Mouse (Mus musculus): ENCODE results near the gene Fggy. TPM values are rescaled to one million over a fixed set of nuclear protein-coding genes. Genes with fewer than 3 reads are reported as not detected.
A peak's percentile ranks its signal among the peaks of the same experiment; 100 is the strongest.

Gene Fggy
- polyA plus RNA-seq, 1 experiment from 2014 or later: 6.4 TPM

- Histone ChIP-seq H3K36me3 (ENCODE audit: control insufficient read depth, insufficient read depth) (no peaks in the 10 kb centered on the region), H3K27me3 (ENCODE audit: control insufficient read depth, insufficient read depth, low read length) (no peaks in the 10 kb centered on the region), H3K27ac (ENCODE audit: low read length) (no peak overlapping the region), H3K4me1 (ENCODE audit: control insufficient read depth, insufficient read depth, low read length) (peaks cover 22% of the 10 kb centered on the region), H3K4me2 (ENCODE audit: low read depth, low read length) (no peak overlapping the region), H3K4me3 (ENCODE audit: low read length) (no peak overlapping the region), H3K9me3 (replicated peaks; ENCODE audit: control insufficient read depth, low read length) (no peaks in the 10 kb centered on the region), H3K9ac (ENCODE audit: low read length) (no peak overlapping the region)
- WGBS: 46% methylated on average over 3 of the region's 3 CpGs
- ATAC-seq (replicated peaks; ENCODE audit: extremely low read depth, insufficient read depth, low FRiP score): no peak
Measured at GRCm38 (mm10) chr4:95860601-95861000, 303.3 kb downstream of the Fggy start.

GRCm38 (mm10) chr4:95861074-95861473, 303.8 kb downstream of the Fggy start:
- 39% methylated on average over 4 of the region's 4 CpGs for WGBS
- H3K27ac ChIP-seq (ENCODE audit: low read length): no peak overlapping the region
- no peak overlapping the region for H3K4me3 ChIP-seq (ENCODE audit: low read length)
- H3K27me3 ChIP-seq (ENCODE audit: control insufficient read depth, insufficient read depth, low read length): no peaks in the 10 kb centered on the region
- H3K36me3 ChIP-seq (ENCODE audit: control insufficient read depth, insufficient read depth): no peaks in the 10 kb centered on the region
- H3K9ac ChIP-seq (ENCODE audit: low read length): no peak overlapping the region
- peaks cover 22% of the 10 kb centered on the region for H3K4me1 ChIP-seq (ENCODE audit: control insufficient read depth, insufficient read depth, low read length)
- ATAC-seq (replicated peaks; ENCODE audit: extremely low read depth, insufficient read depth, low FRiP score): no peak
- no peaks in the 10 kb centered on the region for H3K9me3 ChIP-seq (replicated peaks; ENCODE audit: control insufficient read depth, low read length)
- no peak overlapping the region for H3K4me2 ChIP-seq (ENCODE audit: low read depth, low read length)

DNA sequence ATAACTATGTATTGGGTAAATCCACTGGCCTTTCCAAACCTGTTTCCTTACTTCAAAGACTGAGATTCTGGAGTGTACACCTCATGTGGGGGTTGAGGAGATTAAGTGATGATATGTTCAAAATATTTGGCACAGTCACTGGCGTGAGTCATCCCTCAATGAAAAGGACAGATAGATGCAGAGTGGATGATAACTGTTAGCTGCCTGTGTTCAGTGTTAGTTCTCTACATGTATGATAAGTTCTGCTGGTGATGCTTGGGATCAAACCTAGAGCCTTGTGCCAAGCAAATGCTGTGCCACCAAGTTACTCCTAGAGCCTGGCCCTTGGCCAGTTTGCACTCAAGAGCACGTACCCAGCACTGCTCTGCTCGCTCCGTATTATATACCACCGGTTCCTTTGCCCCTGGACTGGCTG, 304.4 kb downstream of the Fggy start:
- Histone ChIP-seq H3K27ac (ENCODE audit: low read length) (peak overlapping the region; percentile 1; the same call in 1 of the 2 replicates), H3K4me3 (ENCODE audit: low read length) (no peak overlapping the region), H3K9me3 (replicated peaks; ENCODE audit: control insufficient read depth, low read length) (no peaks in the 10 kb centered on the region), H3K9ac (ENCODE audit: low read length) (no peak overlapping the region), H3K4me1 (ENCODE audit: control insufficient read depth, insufficient read depth, low read length) (peaks cover 22% of the 10 kb centered on the region), H3K27me3 (ENCODE audit: control insufficient read depth, insufficient read depth, low read length) (no peaks in the 10 kb centered on the region), H3K36me3 (ENCODE audit: control insufficient read depth, insufficient read depth) (no peaks in the 10 kb centered on the region), H3K4me2 (ENCODE audit: low read depth, low read length) (no peak overlapping the region)
- peak; percentile 70; the same call in 1 of the 2 replicates for ATAC-seq (replicated peaks; ENCODE audit: extremely low read depth, insufficient read depth, low FRiP score)
- WGBS: 37% methylated on average over 5 of the region's 5 CpGs

DNA sequence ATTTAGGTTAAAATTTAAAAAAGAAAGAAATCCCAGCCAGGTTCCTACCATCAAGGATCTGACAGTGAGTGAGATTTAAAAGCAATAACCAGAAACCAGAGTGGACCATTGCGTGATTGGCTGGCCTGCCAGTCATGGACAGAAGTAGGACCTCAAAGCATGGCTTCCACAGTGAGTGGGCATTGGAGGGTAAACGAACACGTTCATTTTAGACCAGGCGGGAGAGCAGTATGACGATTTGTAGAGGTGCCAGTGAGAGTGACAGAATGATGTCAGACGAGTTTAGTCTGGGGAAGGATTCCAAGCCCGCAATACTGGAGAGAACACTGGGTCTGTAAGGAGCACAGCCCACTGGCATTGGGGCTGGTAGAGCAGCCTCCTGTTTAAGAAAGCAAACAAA, 305.0 kb downstream of the Fggy start:
- Histone ChIP-seq H3K4me2 (ENCODE audit: low read depth, low read length) (no peak overlapping the region), H3K36me3 (ENCODE audit: control insufficient read depth, insufficient read depth) (no peaks in the 10 kb centered on the region), H3K4me1 (ENCODE audit: control insufficient read depth, insufficient read depth, low read length) (peaks cover 22% of the 10 kb centered on the region), H3K9ac (ENCODE audit: low read length) (no peak overlapping the region), H3K4me3 (ENCODE audit: low read length) (no peak overlapping the region), H3K9me3 (replicated peaks; ENCODE audit: control insufficient read depth, low read length) (no peaks in the 10 kb centered on the region), H3K27ac (ENCODE audit: low read length) (no peak overlapping the region; the same call in 1 of the 2 replicates), H3K27me3 (ENCODE audit: control insufficient read depth, insufficient read depth, low read length) (no peaks in the 10 kb centered on the region)
- 52% methylated on average over 7 of the region's 7 CpGs for WGBS
- no peak for ATAC-seq (replicated peaks; ENCODE audit: extremely low read depth, insufficient read depth, low FRiP score)

DNA sequence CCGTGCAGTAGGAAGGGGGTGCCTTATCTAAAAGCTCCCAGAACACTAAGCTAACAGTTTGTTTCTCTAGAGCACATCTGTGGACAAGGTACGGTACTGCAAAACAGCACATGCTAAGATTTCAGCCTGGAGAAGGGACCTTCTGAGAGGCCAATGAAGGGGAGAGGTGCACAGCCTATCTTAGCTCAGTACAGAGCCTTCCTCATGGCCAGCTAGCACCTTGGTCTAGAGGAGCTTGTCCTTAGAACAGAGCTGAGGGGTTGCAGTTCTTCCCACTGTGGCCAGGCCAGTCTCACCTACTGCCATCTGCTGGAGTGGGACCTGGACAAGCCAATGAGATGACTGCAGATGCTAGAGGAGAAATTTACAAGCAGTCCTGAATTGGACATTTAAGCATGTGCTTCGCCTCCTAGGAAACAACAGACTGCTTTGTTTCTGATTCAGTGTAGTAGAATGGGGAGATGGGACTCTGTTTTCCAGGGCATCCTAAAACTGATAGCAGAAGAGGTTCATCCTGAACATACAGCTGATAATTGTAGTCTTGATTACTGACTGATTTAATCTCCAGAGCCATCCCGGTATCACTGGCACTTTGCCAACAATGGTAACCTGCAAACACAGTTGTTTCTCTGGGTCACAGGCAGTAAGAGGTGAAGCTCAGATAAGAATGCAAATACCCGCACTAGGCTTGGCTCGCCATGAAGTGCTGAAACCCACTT, 305.6 kb downstream of the Fggy start:
- Histone ChIP-seq H3K9me3 (replicated peaks; ENCODE audit: control insufficient read depth, low read length) (no peaks in the 10 kb centered on the region), H3K4me3 (ENCODE audit: low read length) (no peak overlapping the region), H3K4me1 (ENCODE audit: control insufficient read depth, insufficient read depth, low read length) (peaks cover 22% of the 10 kb centered on the region), H3K36me3 (ENCODE audit: control insufficient read depth, insufficient read depth) (no peaks in the 10 kb centered on the region), H3K9ac (ENCODE audit: low read length) (no peak overlapping the region), H3K27ac (ENCODE audit: low read length) (no peak overlapping the region), H3K4me2 (ENCODE audit: low read depth, low read length) (no peak overlapping the region), H3K27me3 (ENCODE audit: control insufficient read depth, insufficient read depth, low read length) (no peaks in the 10 kb centered on the region)
- ATAC-seq (replicated peaks; ENCODE audit: extremely low read depth, insufficient read depth, low FRiP score): no peak; the same call in 1 of the 2 replicates
- 33% methylated on average over 6 of the region's 6 CpGs for WGBS

DNA sequence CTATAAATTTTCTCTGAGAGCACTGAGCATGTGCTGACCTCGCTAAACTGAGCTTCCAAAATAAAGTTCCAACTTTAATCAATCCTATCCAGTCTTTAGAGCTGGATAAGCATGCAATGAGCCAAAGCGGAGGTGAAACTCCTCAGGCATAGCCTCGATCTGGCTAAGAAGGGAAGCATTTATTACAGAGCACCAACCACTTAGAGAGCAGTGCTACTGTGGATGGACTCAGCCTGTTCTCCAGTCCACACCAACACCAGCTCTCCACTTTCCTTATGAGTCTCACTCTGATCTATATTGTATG, 306.1 kb downstream of the Fggy start:
- Histone ChIP-seq H3K4me3 (ENCODE audit: low read length) (no peak overlapping the region), H3K4me2 (ENCODE audit: low read depth, low read length) (no peak overlapping the region), H3K9ac (ENCODE audit: low read length) (no peak overlapping the region), H3K27ac (ENCODE audit: low read length) (no peak overlapping the region), H3K4me1 (ENCODE audit: control insufficient read depth, insufficient read depth, low read length) (peaks cover 22% of the 10 kb centered on the region), H3K9me3 (replicated peaks; ENCODE audit: control insufficient read depth, low read length) (no peaks in the 10 kb centered on the region), H3K36me3 (ENCODE audit: control insufficient read depth, insufficient read depth) (no peaks in the 10 kb centered on the region), H3K27me3 (ENCODE audit: control insufficient read depth, insufficient read depth, low read length) (no peaks in the 10 kb centered on the region)
- 49% methylated on average over 3 of the region's 3 CpGs for WGBS
- no peak for ATAC-seq (replicated peaks; ENCODE audit: extremely low read depth, insufficient read depth, low FRiP score)

GRCm38 (mm10) chr4:95865251-95865650, 307.9 kb downstream of the Fggy start:
- no peak for ATAC-seq (replicated peaks; ENCODE audit: extremely low read depth, insufficient read depth, low FRiP score)
- Histone ChIP-seq H3K9ac (ENCODE audit: low read length) (no peak overlapping the region), H3K36me3 (ENCODE audit: control insufficient read depth, insufficient read depth) (no peaks in the 10 kb centered on the region), H3K4me2 (ENCODE audit: low read depth, low read length) (no peak overlapping the region), H3K27me3 (ENCODE audit: control insufficient read depth, insufficient read depth, low read length) (no peaks in the 10 kb centered on the region), H3K27ac (ENCODE audit: low read length) (no peak overlapping the region), H3K4me3 (ENCODE audit: low read length) (no peak overlapping the region), H3K9me3 (replicated peaks; ENCODE audit: control insufficient read depth, low read length) (no peaks in the 10 kb centered on the region), H3K4me1 (ENCODE audit: control insufficient read depth, insufficient read depth, low read length) (peaks cover 22% of the 10 kb centered on the region)
- 79% methylated on average over 5 of the region's 5 CpGs for WGBS

DNA sequence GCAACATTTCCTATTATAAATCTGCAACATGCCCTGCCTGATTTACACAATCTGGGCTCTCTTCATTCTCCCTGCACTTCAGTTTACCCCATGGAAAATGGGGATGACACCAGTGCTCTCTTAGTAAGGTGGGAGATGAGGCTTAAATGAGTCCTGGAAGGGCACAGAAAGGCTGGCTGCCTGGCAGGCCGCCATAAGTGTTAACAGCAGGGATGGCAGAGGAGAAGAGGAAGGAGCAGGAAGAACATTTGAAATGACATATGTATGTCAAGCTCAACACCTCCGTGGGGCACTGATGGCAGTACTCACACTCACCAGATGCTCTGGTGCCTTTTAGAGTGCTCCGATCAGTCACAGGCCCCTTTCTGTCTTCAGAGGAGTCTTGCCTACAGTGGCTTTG, 308.6 kb downstream of the Fggy start:
- Histone ChIP-seq H3K36me3 (ENCODE audit: control insufficient read depth, insufficient read depth) (no peaks in the 10 kb centered on the region), H3K27me3 (ENCODE audit: control insufficient read depth, insufficient read depth, low read length) (0 out of 2 replicates have a peak, but pooled peaks cover 2% of the 10 kb centered on the region), H3K4me2 (ENCODE audit: low read depth, low read length) (no peak overlapping the region), H3K9me3 (replicated peaks; ENCODE audit: control insufficient read depth, low read length) (no peaks in the 10 kb centered on the region), H3K27ac (ENCODE audit: low read length) (no peak overlapping the region), H3K9ac (ENCODE audit: low read length) (no peak overlapping the region), H3K4me1 (ENCODE audit: control insufficient read depth, insufficient read depth, low read length) (peaks cover 22% of the 10 kb centered on the region), H3K4me3 (ENCODE audit: low read length) (no peak overlapping the region)
- no peak for ATAC-seq (replicated peaks; ENCODE audit: extremely low read depth, insufficient read depth, low FRiP score)
- 67% methylated on average over 3 of the region's 3 CpGs for WGBS

DNA sequence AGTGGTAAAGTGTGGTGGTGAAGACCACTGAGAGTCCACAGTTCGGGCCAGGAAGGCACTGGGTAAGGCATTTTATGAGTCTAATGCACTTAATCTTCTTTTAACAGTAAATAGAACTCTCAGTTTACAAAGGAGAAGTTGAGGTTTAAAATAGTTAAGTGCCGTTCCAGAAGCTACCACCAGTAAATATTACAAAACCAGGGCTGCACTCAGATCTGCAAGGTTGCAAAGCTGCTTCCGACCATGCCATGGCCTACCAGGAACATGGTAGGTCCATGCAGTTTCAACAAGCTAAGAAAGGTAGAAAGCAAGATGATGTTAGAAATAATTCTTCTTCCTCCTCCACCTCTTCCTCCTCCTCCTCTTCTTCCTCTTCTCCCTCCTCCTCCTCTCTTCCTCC, 309.8 kb downstream of the Fggy start:
- no peak overlapping the region for H3K4me2 ChIP-seq (ENCODE audit: low read depth, low read length)
- 95% methylated on average over 3 of the region's 3 CpGs for WGBS
- H3K4me1 ChIP-seq (ENCODE audit: control insufficient read depth, insufficient read depth, low read length): peaks cover 16% of the 10 kb centered on the region
- H3K4me3 ChIP-seq (ENCODE audit: low read length): no peak overlapping the region
- 0 out of 2 replicates have a peak, but pooled peaks cover 2% of the 10 kb centered on the region for H3K27me3 ChIP-seq (ENCODE audit: control insufficient read depth, insufficient read depth, low read length)
- H3K9me3 ChIP-seq (replicated peaks; ENCODE audit: control insufficient read depth, low read length): no peaks in the 10 kb centered on the region
- ATAC-seq (replicated peaks; ENCODE audit: extremely low read depth, insufficient read depth, low FRiP score): no peak
- no peak overlapping the region for H3K9ac ChIP-seq (ENCODE audit: low read length)
- H3K27ac ChIP-seq (ENCODE audit: low read length): no peak overlapping the region
- no peaks in the 10 kb centered on the region for H3K36me3 ChIP-seq (ENCODE audit: control insufficient read depth, insufficient read depth)

Measured in heart, embryonic 16.5 days (tissue).